Mouse (Mus musculus): ENCODE measurements around the gene Hnf4a.

GRCm38 (mm10) chr2:163554425-163554982, 47.9 kb downstream of the Hnf4a start:
- TF ChIP-seq POLR2A (IDR thresholded peaks at IDR 0.05; ENCODE audit: low read depth, low read length) (no peak), CTCF (IDR thresholded peaks at IDR 0.05; ENCODE audit: borderline replicate concordance, insufficient read depth, low read length) (no peak)
